Mouse (Mus musculus): ENCODE measurements at regions not wholly inside any gene's neighbourhood (a gene's known extent, or its start where the extent isn't known, plus 50 kb on each side); places are given as distances from the start of the nearest gene placed in this dataset.

DNA sequence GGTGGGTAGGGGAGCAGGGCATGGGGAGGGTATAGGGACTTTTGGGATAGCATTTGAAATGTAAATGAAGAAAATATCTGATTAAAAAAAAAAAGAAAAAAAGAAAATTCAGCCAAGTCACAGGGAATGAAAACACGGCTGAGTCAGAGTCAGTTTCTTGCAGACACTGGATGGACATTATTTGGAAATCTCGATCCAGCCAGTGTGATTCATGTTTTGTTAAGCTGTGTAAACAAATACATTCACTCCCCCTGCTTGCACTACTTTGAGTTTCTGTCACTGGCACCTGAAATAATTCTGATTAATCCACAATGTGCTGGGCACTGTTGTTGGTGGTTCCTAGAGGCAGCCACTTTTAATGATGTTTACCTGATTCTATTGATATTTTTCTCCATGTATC, 68.6 kb upstream of the Mtpn start:
- Histone ChIP-seq H3K36me3 (ENCODE audit: control insufficient read depth, insufficient read depth) (no peaks in the 10 kb centered on the region), H3K27me3 (ENCODE audit: control insufficient read depth, insufficient read depth, insufficient read length) (no peaks in the 10 kb centered on the region), H3K79me2 (ENCODE audit: control insufficient read depth, insufficient read depth) (no peaks in the 10 kb centered on the region), H3ac (ENCODE audit: control insufficient read depth, insufficient read length, low read depth) (no peak overlapping the region), H3K79me3 (ENCODE audit: low read depth) (no peaks in the 10 kb centered on the region), H3K4me3 (ENCODE audit: insufficient read depth, poor library complexity, severe bottlenecking) (no peak overlapping the region)
- TF ChIP-seq MAX (IDR thresholded peaks at IDR 0.05) (no peak), USF1 (IDR thresholded peaks at IDR 0.05; ENCODE audit: low read depth) (no peak), MYOG (IDR thresholded peaks at IDR 0.05; ENCODE audit: control insufficient read depth, extremely low read depth, insufficient read length) (no peak), FOSL1 (IDR thresholded peaks at IDR 0.05; ENCODE audit: insufficient read depth, low read length, poor library complexity, severe bottlenecking) (no peak), CTCF (IDR thresholded peaks at IDR 0.05; ENCODE audit: control insufficient read depth, insufficient read depth, insufficient read length) (no peak), MYOD1 (IDR thresholded peaks at IDR 0.05; ENCODE audit: control insufficient read depth, insufficient read length, low read depth) (no peak), CEBPB (IDR thresholded peaks at IDR 0.05; ENCODE audit: low read depth) (no peak)

GRCm38 (mm10) chr6:35605100-35605499, 65.4 kb upstream of the Mtpn start:
- H3K79me2 ChIP-seq (ENCODE audit: control insufficient read depth, insufficient read depth) = no peaks in the 10 kb centered on the region
- no peaks in the 10 kb centered on the region for H3K79me3 ChIP-seq (ENCODE audit: low read depth)
- H3K4me3 ChIP-seq (ENCODE audit: insufficient read depth, poor library complexity, severe bottlenecking) = no peak overlapping the region
- H3K27me3 ChIP-seq (ENCODE audit: control insufficient read depth, insufficient read depth, insufficient read length) = no peaks in the 10 kb centered on the region
- no peak for TF ChIP-seq CTCF (IDR thresholded peaks at IDR 0.05; ENCODE audit: control insufficient read depth, insufficient read depth, insufficient read length)
- no peak for TF ChIP-seq MYOG (IDR thresholded peaks at IDR 0.05; ENCODE audit: control insufficient read depth, extremely low read depth, insufficient read length)
- TF ChIP-seq CEBPB (IDR thresholded peaks at IDR 0.05; ENCODE audit: low read depth) = no peak
- no peak for TF ChIP-seq USF1 (IDR thresholded peaks at IDR 0.05; ENCODE audit: low read depth)
- TF ChIP-seq MYOD1 (IDR thresholded peaks at IDR 0.05; ENCODE audit: control insufficient read depth, insufficient read length, low read depth) = peak; percentile 74
- TF ChIP-seq MAX (IDR thresholded peaks at IDR 0.05) = no peak
- no peak for TF ChIP-seq FOSL1 (IDR thresholded peaks at IDR 0.05; ENCODE audit: insufficient read depth, low read length, poor library complexity, severe bottlenecking)
- H3K36me3 ChIP-seq (ENCODE audit: control insufficient read depth, insufficient read depth) = no peaks in the 10 kb centered on the region
- no peak overlapping the region for H3ac ChIP-seq (ENCODE audit: control insufficient read depth, insufficient read length, low read depth)

GRCm38 (mm10) chr6:35601373-35601772, 61.7 kb upstream of the Mtpn start:
- TF ChIP-seq MYOD1 (IDR thresholded peaks at IDR 0.05; ENCODE audit: control insufficient read depth, insufficient read length, low read depth) (no peak), CTCF (IDR thresholded peaks at IDR 0.05; ENCODE audit: control insufficient read depth, insufficient read depth, insufficient read length) (no peak), FOSL1 (IDR thresholded peaks at IDR 0.05; ENCODE audit: insufficient read depth, low read length, poor library complexity, severe bottlenecking) (no peak), MYOG (IDR thresholded peaks at IDR 0.05; ENCODE audit: control insufficient read depth, extremely low read depth, insufficient read length) (no peak), MAX (IDR thresholded peaks at IDR 0.05) (no peak), USF1 (IDR thresholded peaks at IDR 0.05; ENCODE audit: low read depth) (no peak), CEBPB (IDR thresholded peaks at IDR 0.05; ENCODE audit: low read depth) (no peak)
- H3K79me2 ChIP-seq (ENCODE audit: control insufficient read depth, insufficient read depth) = no peaks in the 10 kb centered on the region
- H3K4me3 ChIP-seq (ENCODE audit: insufficient read depth, poor library complexity, severe bottlenecking) = no peak overlapping the region
- peaks cover 4% of the 10 kb centered on the region for H3K27me3 ChIP-seq (ENCODE audit: control insufficient read depth, insufficient read depth, insufficient read length)
- no peak overlapping the region for H3ac ChIP-seq (ENCODE audit: control insufficient read depth, insufficient read length, low read depth)
- H3K36me3 ChIP-seq (ENCODE audit: control insufficient read depth, insufficient read depth) = no peaks in the 10 kb centered on the region
- H3K79me3 ChIP-seq (ENCODE audit: low read depth) = no peaks in the 10 kb centered on the region

GRCm38 (mm10) chr6:35599841-35600240, 60.2 kb upstream of the Mtpn start:
- Histone ChIP-seq H3K36me3 (ENCODE audit: control insufficient read depth, insufficient read depth) (no peaks in the 10 kb centered on the region), H3K79me3 (ENCODE audit: low read depth) (no peaks in the 10 kb centered on the region), H3K4me3 (ENCODE audit: insufficient read depth, poor library complexity, severe bottlenecking) (no peak overlapping the region), H3K79me2 (ENCODE audit: control insufficient read depth, insufficient read depth) (no peaks in the 10 kb centered on the region), H3ac (ENCODE audit: control insufficient read depth, insufficient read length, low read depth) (no peak overlapping the region), H3K27me3 (ENCODE audit: control insufficient read depth, insufficient read depth, insufficient read length) (peaks cover 4% of the 10 kb centered on the region)
- TF ChIP-seq USF1 (IDR thresholded peaks at IDR 0.05; ENCODE audit: low read depth) = no peak
- TF ChIP-seq MYOG (IDR thresholded peaks at IDR 0.05; ENCODE audit: control insufficient read depth, extremely low read depth, insufficient read length) = no peak
- no peak for TF ChIP-seq CEBPB (IDR thresholded peaks at IDR 0.05; ENCODE audit: low read depth)

DNA sequence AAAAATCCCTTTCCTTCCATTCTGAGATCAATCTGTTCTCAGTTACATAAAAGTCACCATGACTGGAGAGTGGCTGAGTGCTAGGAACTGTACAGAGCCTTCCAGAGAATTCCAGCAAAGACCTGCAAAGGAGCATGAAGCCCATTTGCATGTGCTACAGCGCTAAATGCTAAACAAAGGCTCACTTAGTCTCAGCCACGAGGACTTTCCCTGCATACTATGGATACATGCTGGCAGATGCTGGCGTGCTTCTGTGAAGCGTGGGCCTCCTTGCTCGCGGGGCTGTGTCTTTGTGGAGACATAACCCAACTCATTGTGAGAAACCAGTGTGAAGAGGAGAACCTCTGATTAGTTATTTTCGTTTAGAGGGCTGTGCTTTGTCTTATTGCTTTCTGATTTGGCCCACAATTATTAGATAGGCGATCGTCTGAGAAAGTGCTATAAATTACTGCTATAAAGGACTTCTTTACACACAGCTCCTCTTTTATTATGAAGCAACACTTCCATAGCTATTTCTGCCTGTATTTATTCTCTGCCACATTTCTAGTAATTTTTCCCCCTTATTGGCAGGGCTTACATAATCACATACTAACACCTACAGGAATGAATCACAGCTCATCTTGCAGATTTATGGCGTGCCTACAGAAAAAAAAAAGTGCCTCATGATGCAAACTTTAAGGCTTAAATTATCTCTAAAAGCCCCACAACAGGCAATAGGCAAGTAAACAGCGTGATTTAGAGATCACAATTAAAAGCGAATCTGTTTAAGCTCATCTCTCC, 58.9 kb upstream of the Mtpn start:
- no peak overlapping the region for H3ac ChIP-seq (ENCODE audit: control insufficient read depth, insufficient read length, low read depth)
- H3K4me3 ChIP-seq (ENCODE audit: insufficient read depth, poor library complexity, severe bottlenecking) = no peak overlapping the region
- TF ChIP-seq FOSL1 (IDR thresholded peaks at IDR 0.05; ENCODE audit: insufficient read depth, low read length, poor library complexity, severe bottlenecking) (no peak), CTCF (IDR thresholded peaks at IDR 0.05; ENCODE audit: control insufficient read depth, insufficient read depth, insufficient read length) (no peak), MYOD1 (IDR thresholded peaks at IDR 0.05; ENCODE audit: control insufficient read depth, insufficient read length, low read depth) (no peak), CEBPB (IDR thresholded peaks at IDR 0.05; ENCODE audit: low read depth) (no peak), MYOG (IDR thresholded peaks at IDR 0.05; ENCODE audit: control insufficient read depth, extremely low read depth, insufficient read length) (no peak), MAX (IDR thresholded peaks at IDR 0.05) (no peak), USF1 (IDR thresholded peaks at IDR 0.05; ENCODE audit: low read depth) (no peak)
- no peaks in the 10 kb centered on the region for H3K79me3 ChIP-seq (ENCODE audit: low read depth)
- no peaks in the 10 kb centered on the region for H3K36me3 ChIP-seq (ENCODE audit: control insufficient read depth, insufficient read depth)
- no peaks in the 10 kb centered on the region for H3K79me2 ChIP-seq (ENCODE audit: control insufficient read depth, insufficient read depth)
- peaks cover 4% of the 10 kb centered on the region for H3K27me3 ChIP-seq (ENCODE audit: control insufficient read depth, insufficient read depth, insufficient read length)

GRCm38 (mm10) chr6:35595012-35595411, 55.3 kb upstream of the Mtpn start:
- H3K36me3 ChIP-seq (ENCODE audit: control insufficient read depth, insufficient read depth) = no peaks in the 10 kb centered on the region
- no peak overlapping the region for H3K4me3 ChIP-seq (ENCODE audit: insufficient read depth, poor library complexity, severe bottlenecking)
- peaks cover 4% of the 10 kb centered on the region for H3K27me3 ChIP-seq (ENCODE audit: control insufficient read depth, insufficient read depth, insufficient read length)
- H3K79me2 ChIP-seq (ENCODE audit: control insufficient read depth, insufficient read depth) = no peaks in the 10 kb centered on the region
- H3ac ChIP-seq (ENCODE audit: control insufficient read depth, insufficient read length, low read depth) = no peak overlapping the region
- TF ChIP-seq MYOG (IDR thresholded peaks at IDR 0.05; ENCODE audit: control insufficient read depth, extremely low read depth, insufficient read length) (no peak), CTCF (IDR thresholded peaks at IDR 0.05; ENCODE audit: control insufficient read depth, insufficient read depth, insufficient read length) (no peak), USF1 (IDR thresholded peaks at IDR 0.05; ENCODE audit: low read depth) (no peak), CEBPB (IDR thresholded peaks at IDR 0.05; ENCODE audit: low read depth) (no peak), FOSL1 (IDR thresholded peaks at IDR 0.05; ENCODE audit: insufficient read depth, low read length, poor library complexity, severe bottlenecking) (no peak), MAX (IDR thresholded peaks at IDR 0.05) (no peak), MYOD1 (IDR thresholded peaks at IDR 0.05; ENCODE audit: control insufficient read depth, insufficient read length, low read depth) (no peak)
- H3K79me3 ChIP-seq (ENCODE audit: low read depth) = no peaks in the 10 kb centered on the region

All from C2C12 (cell line).